Mouse (Mus musculus) lung, postnatal 36 days (tissue): ENCODE measurements around the gene Gm15737.

ENCODE experiments used
- DNase-seq: peaks from one replicate; pipeline ENCODE4 v3.0.0; 2022; ENCODE audit warnings: mixed read lengths

Gene Gm15737

GRCm38 (mm10) chr6:92876121-92876520, 7.0 kb downstream of the Gm15737 start:
- DNase-seq = no peak

GRCm38 (mm10) chr6:92877236-92877635, 8.1 kb downstream of the Gm15737 start:
- DNase-seq = no peak

- no peak for DNase-seq
These were observed 9.6 kb downstream of the Gm15737 start for GRCm38 (mm10) chr6:92878771-92879170.

- no peak for DNase-seq
These were observed 10.6 kb downstream of the Gm15737 start for GRCm38 (mm10) chr6:92879700-92880265.

- no peak for DNase-seq
These were observed 13.3 kb downstream of the Gm15737 start for GRCm38 (mm10) chr6:92882446-92882845.

- DNase-seq = no peak
These were observed 14.2 kb downstream of the Gm15737 start for GRCm38 (mm10) chr6:92883131-92883900.

GRCm38 (mm10) chr6:92891535-92891934, 22.4 kb downstream of the Gm15737 start:
- no peak for DNase-seq

- DNase-seq = no peak
These were observed 34.9 kb downstream of the Gm15737 start for GRCm38 (mm10) chr6:92904037-92904436.

GRCm38 (mm10) chr6:92904491-92904890, 35.3 kb downstream of the Gm15737 start:
- no peak for DNase-seq

GRCm38 (mm10) chr6:92905922-92906321, 36.8 kb downstream of the Gm15737 start:
- peak; percentile 59 for DNase-seq

- peak; percentile 52 for DNase-seq
These were observed 40.2 kb downstream of the Gm15737 start for GRCm38 (mm10) chr6:92909361-92909760.

- DNase-seq = no peak
These were observed 41.5 kb downstream of the Gm15737 start for GRCm38 (mm10) chr6:92910611-92911010.

GRCm38 (mm10) chr6:92920938-92921689, 52.0 kb downstream of the Gm15737 start:
- no peak for DNase-seq

GRCm38 (mm10) chr6:92921843-92922242, 52.7 kb downstream of the Gm15737 start:
- peak; percentile 56 for DNase-seq

GRCm38 (mm10) chr6:92924536-92924935, 55.4 kb downstream of the Gm15737 start:
- no peak for DNase-seq

- no peak for DNase-seq
These were observed 59.1 kb downstream of the Gm15737 start for GRCm38 (mm10) chr6:92928261-92928660.
